Mouse (Mus musculus): ENCODE data around the gene Gstm1.
"Not testable (repeated sequence)": the region's sequence is repeated elsewhere in the genome, so short reads cannot be mapped to it uniquely, and the experiment has no call there.

The Gstm1 gene

GRCm38 (mm10) chr3:108017473-108018189 lies at the start of gene Gstm1:
Gene Gstm1 (minus strand): TSS chr3:108017973.
- peak; percentile 98 for DNase-seq (ENCODE audit: low read depth, low spot score)

GRCm38 (mm10) chr3:108067370-108067934 lies 49.7 kb upstream of the Gstm1 start:
- DNase-seq (ENCODE audit: low read depth, low spot score): no peak

GRCm38 (mm10) chr3:108065551-108065950 lies 47.8 kb upstream of the Gstm1 start:
- no peak for DNase-seq (ENCODE audit: low read depth, low spot score)

- no peak for DNase-seq (ENCODE audit: low read depth, low spot score)
Observed at GRCm38 (mm10) chr3:108064672-108065071, 46.9 kb upstream of the Gstm1 start.

GRCm38 (mm10) chr3:108062648-108063047 lies 44.9 kb upstream of the Gstm1 start:
- no peak for DNase-seq (ENCODE audit: low read depth, low spot score)

GRCm38 (mm10) chr3:108061420-108061819 lies 43.6 kb upstream of the Gstm1 start:
- DNase-seq (ENCODE audit: low read depth, low spot score): peak; percentile 66

GRCm38 (mm10) chr3:108050493-108050892 lies 32.7 kb upstream of the Gstm1 start:
- no peak for DNase-seq (ENCODE audit: low read depth, low spot score)

GRCm38 (mm10) chr3:108048306-108048705 lies 30.5 kb upstream of the Gstm1 start:
- DNase-seq (ENCODE audit: low read depth, low spot score): no peak

GRCm38 (mm10) chr3:108046944-108047655 lies 29.3 kb upstream of the Gstm1 start:
- DNase-seq (ENCODE audit: low read depth, low spot score): no peak

- peak; percentile 91 for DNase-seq (ENCODE audit: low read depth, low spot score)
Observed at GRCm38 (mm10) chr3:108044394-108045140, 26.8 kb upstream of the Gstm1 start, which contains the start of gene Gstm4. Gene Gstm4 (minus strand): TSS chr3:108044894.

GRCm38 (mm10) chr3:108033156-108033555 lies 15.4 kb upstream of the Gstm1 start:
- no peak for DNase-seq (ENCODE audit: low read depth, low spot score)

GRCm38 (mm10) chr3:108032113-108032512 lies 14.3 kb upstream of the Gstm1 start:
- DNase-seq (ENCODE audit: low read depth, low spot score): no peak

- DNase-seq (ENCODE audit: low read depth, low spot score): no peak
Observed at GRCm38 (mm10) chr3:108028641-108029365, 11.0 kb upstream of the Gstm1 start.

- DNase-seq (ENCODE audit: low read depth, low spot score): no peak
Observed at GRCm38 (mm10) chr3:108026597-108026996, 8.8 kb upstream of the Gstm1 start.

- DNase-seq (ENCODE audit: low read depth, low spot score): no peak
Observed at GRCm38 (mm10) chr3:108026049-108026448, 8.3 kb upstream of the Gstm1 start.

- DNase-seq (ENCODE audit: low read depth, low spot score): no peak
Observed at GRCm38 (mm10) chr3:108025318-108025717, 7.5 kb upstream of the Gstm1 start.

GRCm38 (mm10) chr3:108022650-108023049 lies 4.9 kb upstream of the Gstm1 start:
- DNase-seq (ENCODE audit: low read depth, low spot score): peak; percentile 73

- DNase-seq (ENCODE audit: low read depth, low spot score): not testable (repeated sequence)
Observed at GRCm38 (mm10) chr3:108020351-108021022, 2.7 kb upstream of the Gstm1 start.

GRCm38 (mm10) chr3:108019226-108019625 lies 1.5 kb upstream of the Gstm1 start:
- not testable (repeated sequence) for DNase-seq (ENCODE audit: low read depth, low spot score)

- no peak for DNase-seq (ENCODE audit: low read depth, low spot score)
Observed at GRCm38 (mm10) chr3:108018190-108018820, 532 bp upstream of the Gstm1 start.
